Mouse (Mus musculus): ENCODE measurements around the gene Poldip2.
"Not testable (repeated sequence)": the region's sequence is repeated elsewhere in the genome, so short reads cannot be mapped to it uniquely, and the experiment has no call there.

Gene Poldip2

DNA sequence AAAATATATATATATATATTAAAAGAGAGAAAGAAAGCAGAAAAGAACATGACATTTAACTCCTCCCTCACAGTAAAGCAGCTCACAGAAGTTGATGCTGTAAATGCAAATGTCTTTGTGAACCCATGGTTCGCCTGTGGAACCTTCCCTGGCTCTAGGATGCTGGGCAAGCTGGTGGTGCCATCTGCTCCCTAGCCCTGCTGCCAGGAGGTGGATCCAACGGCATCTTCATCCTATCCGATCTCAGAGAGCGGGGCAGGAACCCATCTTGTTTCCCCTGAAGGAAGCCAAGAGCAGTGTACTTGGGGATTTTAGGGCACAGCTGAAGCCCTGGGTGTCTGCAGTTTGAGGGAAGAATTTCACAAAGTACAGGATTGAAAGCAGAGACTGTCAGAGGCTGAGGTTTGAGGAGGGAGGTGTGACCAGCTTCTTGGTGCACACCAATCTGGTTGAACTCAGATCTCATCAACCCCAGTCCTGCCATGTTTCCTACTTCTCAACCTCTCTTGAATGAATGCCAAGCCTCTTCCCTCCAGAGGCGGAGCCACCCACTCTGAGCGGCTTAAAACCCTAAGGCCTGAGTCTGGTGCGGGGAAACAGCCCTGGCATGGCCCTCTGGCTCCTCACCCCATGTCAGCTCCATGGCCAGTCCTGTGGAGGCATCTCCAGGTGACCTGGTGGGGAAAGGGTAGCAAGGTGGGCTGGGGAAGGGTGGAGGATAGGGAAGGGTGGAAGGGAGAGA, 8.9 kb upstream of the Poldip2 start, which contains the start of gene Sebox:
Gene Sebox (plus strand): TSS at position 539 of the 742 bp plus-strand sequence.
- no peak for DNase-seq

DNA sequence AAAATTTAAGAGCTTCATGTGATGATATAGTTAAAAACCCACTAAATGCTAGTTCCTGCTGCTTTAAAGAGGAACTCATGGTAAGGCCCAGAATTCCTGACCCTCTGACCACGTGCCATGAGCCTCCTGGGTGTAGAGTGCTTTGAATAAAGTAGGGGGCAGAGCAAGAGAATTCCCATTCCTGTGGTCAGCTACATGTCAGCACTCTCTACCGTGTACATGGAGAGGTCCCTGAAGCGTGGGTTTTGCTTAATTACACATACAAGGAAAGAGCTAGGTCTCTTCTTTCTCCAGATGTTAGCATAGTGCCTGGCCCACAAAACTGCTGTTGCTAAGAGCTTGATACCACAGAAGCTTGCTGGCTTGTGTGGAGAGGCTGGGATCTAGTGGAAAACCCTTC, 6.6 kb upstream of the Poldip2 start:
- no peak for DNase-seq

DNA sequence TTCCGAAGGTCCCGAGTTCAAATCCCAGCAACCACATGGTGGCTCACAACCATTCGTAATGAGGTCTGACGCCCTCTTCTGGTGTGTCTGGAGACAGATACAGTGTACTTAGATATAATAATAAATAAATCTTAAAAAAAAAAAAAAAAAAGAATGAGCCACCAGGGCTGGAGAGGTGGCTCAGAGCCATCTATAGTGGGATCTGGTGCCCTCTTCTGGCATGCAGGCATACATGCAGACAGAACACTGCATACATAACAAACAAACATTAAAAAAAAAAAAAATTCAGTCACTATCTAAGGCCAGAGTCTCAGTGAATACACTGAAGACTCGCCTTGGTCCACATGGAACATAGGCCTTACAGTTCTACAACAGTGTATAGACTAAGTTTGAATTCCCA, 2.8 kb upstream of the Poldip2 start:
- DNase-seq, result peak; percentile 63

DNA sequence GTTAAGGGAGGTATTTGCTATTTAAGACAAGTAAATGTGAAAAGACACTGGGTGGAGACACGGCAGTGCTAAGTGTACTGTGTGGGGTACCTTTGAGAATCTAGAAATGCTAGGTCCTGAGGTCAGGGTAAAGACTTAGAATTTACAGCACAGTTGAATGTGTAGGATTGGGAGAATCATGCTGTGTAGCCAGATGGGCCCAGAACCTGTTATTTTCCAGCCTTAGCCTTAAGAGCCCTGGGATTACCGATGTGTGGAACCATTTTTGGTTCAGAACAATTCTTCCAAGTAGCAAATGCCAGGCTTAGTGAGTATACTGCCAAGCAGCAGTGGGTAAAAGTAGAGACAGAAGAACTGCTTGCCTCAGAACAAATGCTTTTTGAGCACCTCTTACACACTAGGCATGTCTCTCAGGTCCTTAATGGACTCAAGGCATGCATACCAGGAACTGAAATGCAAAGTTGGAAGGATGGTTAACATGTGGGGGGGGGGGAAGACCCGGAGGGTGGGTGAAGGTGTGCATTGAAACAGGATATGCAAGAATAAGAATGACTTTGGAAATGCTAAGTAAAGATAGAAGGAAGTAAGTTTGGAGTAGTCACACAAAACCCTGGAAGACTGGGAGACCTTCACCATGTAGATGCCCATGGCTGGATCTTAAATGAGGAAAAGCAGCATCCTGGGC, 1.3 kb downstream of the Poldip2 start:
- DNase-seq, result no peak

DNA sequence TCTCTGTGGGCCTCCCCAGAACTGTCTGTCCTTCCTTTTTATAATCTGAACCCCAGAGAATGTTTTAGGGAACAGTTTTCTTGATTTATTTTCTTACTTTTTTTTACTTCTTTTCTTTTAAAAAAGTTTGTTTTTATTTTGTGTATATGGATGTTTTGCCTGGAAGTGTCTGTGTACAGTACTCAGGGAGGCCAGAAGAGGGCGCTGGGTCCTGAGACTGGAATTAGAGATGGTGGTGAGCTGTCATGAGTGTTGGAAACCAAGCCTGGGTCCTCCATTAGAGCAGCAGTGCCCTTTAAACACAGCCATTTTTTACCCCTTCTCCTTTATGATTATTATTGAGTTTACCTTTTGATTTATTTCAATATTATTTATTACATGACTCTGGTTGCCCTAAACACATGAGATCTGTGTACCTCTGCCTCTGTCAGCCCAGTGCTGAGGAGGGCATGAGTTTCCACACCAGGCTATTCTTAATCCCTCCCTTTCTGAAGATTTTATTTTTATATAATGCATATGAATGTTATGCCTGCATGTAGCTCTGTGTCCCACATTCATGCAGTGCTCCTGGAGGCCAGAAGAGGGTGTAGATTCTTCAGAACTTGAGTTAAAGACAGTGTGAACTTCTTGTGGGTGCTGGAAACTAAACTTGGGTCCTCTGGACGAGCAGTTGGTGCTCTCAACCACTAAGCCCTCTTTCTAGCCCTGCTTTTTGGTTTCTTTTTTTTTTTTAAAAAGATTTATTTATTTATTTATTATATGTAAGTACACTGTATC, 3.7 kb downstream of the Poldip2 start:
- DNase-seq, result peak; percentile 33

DNA sequence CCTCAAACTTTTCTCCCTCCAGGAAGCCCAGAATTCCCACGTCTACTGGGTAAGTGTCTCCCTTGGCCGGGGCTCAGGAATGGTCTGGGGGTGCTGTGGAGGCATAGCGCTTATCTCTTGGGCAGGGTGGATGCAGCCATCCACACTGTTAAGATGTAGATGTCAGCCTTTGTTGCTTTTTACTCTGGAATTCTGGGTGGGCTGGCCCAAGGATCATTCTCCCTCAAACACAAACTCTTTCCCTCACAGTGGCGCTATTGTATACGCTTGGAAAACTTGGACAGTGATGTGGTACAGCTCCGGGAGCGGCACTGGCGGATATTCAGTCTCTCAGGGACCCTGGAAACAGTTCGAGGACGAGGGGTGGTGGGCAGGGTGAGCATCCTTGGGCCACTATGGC, 6.9 kb downstream of the Poldip2 start:
- DNase-seq, result no peak

DNA sequence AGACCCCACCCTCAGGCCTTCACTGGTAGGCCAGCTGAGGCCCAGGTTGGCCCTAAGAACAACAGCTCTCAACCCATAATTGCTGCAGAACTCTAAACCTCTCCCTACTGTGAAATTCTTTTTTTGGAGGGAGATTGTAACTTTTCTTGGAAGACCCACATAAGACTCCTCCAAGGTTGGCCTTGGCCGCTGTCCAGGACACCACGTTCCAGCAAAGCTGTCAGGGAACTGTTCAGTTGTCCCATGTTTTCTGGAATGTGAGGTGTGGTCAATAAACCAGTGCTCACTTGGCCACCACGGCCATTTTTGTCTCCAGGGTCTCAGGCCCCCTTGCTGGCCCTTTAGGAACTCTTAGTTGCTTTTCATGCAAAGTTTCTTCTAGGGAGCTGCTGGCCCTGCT, 9.9 kb downstream of the Poldip2 start:
- DNase-seq, result no peak

DNA sequence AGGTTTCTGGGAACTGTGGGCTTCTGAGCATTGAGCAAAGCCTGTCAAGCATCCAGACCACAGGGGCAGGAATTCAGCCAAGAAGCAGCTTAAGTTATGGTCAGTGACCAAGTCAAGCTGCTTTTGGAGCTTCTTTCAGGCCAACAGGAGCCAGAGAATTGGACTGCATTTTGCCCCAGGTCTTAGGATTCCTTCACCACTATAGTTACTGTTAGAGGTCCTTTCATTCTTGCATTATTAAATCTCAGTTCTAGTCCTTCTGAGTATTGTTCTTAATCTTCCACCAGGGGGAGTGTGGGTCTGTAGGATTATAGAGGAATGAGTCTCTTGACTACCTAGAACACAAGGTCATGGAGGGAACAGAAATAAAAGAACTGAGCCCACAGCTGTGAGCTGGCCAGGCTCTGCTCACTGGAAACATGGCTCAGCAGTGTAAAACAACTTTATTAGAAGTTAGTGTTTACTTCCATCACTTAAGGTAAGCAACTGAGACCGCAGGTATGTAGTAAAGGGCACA, 10.5 kb downstream of the Poldip2 start:
- no peak for DNase-seq

DNA sequence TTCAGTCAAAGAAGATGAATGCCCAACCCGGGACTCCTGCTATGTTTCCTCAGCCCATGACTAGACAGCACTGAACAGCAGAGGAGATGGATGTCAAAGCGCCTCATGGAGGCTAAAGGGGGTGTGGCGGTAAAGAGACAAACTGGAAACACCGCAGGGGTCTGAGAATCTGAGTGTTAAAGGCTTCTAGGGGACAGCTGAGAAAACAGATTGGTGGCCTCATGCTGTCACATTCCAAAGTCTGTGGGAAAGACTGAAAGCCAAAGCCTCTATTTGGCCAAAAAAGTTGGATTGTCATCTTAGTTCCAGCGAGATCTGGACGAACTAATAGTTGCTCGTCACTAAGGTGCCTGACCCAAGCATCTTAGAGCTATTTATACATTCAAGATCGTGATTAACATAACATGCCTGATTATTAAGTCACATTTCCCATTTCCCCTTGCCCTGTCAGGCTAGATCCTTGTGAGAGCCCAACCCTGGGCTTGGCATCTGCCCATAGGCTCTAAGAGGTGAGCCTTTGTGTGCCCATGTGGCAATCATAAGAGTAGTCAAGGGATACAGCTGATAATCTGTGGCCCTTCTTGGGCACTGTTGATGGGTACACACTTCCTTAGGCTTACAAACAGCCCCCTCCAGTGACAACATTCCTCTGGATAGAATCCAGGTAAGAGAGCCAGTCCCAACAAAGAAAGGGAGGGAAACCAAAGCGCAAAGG, 11.4 kb downstream of the Poldip2 start:
- no peak for DNase-seq

DNA sequence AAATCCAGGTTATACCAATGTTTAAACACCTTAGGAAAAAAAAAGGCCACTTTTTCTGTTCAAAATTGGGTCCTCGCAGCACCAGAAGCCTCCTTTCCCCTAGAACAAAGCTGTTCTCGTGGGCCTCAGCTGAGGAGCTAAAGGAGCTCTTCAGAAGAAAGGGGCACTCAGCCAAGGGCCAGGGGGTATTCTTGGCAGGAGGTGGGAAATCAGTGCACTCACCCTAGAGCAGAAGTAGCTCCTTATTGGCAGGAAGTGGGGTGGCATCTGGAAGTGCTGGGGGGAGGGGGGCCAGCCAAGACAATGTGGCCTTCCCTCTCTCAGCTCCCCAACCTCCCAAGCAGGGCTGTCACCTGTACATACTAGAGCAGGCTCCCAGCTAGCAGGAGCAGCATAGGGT, 12.8 kb downstream of the Poldip2 start:
- DNase-seq, result no peak

DNA sequence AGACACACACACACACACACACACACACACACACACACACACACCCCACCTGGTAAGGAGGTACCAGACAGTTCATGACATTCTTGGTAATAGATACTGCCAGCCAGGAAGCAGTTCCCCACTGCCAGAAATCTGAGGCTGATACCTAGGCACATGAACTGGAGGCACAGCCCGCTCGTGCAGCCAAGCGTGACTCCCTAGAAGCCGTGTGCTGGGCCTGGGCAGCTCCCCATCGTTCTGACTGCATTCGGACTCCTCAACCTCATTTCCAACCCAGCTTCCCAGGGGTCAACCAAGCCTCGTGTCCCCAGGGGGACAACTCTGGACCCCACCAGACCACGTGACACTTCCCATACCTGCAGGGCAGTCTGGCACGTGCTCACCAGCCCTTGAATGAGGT, 16.7 kb downstream of the Poldip2 start:
- no peak for DNase-seq

DNA sequence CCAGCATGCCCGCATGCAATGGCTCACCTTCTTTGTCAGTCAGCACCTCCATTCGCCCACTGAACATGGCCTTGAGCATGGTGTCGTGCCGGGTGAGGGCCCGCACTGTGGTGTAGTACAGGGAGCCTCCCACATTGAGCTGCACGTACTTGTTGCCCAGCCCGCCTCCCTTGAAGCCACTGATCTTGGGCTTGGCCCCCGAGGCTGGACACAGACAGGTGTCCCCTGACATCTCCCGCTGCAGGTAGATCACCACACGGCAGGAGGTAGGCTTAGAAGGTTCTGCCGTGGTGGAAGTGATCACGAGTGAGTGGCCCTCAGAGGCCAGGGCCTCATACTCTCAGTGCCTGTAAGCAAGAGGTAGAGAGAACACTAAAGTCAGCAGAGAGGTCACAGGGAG, 18.0 kb downstream of the Poldip2 start:
- DNase-seq, result no peak

DNA sequence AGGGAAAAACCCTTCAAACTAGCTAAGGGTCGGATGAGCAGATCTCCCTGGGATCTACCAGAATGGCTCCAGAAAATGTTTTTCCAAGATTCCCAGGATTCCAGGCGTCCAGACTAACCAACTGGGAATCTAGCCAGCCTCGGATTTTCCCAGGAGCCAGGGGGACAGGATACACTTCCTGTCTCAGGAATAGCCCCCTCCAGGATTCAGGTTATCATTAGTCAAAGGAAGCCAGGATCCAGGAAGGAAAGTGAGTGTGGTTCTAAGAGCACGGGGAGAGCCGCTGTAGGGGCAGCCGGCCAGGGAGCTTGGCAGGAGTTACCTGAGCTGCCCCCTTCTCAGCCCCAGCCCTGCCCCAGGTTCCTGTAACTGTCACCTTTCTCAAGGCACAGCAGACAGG, 19.1 kb downstream of the Poldip2 start:
- DNase-seq, result no peak

DNA sequence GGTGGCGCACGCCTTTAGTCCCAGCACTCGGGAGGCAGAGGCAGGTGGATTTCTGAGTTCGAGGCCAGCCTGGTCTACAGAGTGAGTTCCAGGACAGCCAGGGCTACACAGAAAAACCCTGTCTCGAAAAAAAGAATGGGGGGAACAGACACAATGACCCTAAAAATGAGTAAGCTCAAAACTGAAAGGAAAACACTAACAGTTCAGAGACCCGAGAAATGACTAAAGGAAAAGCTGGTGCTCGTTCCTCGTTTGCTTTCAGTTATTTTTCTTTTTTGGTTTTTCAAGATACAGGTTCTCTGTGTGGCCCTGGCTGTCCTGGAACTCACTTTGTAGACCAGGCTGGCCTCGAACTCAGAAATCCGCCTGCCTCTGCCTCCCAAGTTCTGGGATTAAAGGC, 19.5 kb downstream of the Poldip2 start:
- not testable (repeated sequence) for DNase-seq

DNA sequence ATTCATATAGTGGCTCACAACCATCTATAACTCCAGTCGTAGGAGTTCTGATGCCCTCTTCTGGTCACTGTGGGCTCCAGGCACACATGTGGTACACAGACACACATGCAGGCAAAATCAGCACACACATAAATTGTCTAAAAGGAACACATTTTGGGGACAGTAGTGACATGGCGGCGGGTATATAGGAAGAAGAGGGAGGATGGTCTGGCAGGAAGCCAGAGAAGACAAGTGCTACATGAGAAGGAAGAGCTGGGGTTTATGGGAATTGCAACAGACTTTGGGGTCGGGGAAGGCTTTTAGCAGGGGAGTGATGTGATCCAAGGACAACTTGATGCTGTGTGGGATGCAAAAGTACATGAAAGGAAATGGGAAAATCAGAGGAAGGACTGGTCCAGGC, 22.5 kb downstream of the Poldip2 start:
- no peak for DNase-seq

DNA sequence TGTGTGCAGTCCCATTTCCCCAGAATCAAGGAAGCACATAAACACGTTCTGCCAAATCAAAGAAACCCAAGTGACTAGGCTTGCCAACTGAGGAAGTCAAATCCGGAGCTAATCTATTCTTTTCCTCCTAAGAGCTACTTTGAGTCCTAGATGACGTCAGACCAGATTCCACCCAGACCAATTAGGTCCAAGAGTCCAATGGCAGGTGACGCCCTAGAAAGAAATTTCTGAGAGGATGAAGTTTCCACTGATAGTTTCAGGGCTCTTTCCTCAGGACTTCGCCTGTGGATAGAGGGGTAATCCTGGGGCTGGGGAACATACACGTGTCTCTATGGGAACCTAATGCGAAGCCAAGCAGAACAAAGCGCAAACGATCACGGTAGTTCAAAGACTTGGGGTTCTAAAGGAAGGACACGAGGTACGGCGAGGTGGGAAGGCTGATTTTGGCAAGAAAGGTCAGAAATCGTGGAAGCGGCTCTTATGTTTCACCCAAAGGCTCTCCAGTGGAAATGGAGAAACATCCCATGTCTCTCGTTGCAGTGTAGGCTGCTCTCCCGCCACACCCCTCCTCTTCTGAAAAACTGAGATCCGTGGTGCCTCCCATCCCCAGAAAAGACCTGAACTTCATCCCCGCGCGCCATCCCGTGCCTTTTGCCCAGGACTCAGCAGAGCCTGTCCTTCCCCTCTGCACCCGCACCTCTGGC, 23.5 kb downstream of the Poldip2 start:
- DNase-seq, result no peak

DNA sequence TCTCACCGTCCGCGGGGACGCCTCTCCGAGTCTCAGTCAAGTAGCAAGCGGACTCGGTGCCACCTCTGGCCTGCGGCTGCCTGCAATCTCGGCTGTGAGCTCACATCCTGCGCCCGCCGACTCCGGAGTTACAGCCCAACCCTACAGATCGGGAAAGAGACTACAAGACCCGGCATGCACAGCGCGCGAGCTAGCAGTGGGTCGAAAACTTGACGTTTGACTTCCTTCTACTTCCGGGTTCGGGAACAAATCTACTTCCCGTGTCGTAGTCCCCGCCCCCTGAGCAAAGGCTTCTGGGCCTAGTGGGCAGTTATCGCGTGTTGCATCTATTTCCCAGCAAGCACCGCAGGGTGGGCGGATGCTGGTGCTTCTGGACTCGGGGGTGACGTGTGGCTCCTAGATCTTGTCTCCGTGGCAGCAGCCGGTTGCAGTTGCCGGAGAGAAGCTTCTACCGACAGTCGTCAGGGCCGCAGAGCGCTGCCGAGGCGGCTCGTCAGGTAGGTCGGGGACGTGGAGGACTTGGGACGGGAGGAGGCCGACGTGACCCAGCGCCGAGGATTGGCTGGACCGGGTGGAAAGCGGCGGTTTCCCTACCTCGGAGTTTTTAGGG, 24.2 kb downstream of the Poldip2 start, which contains the start of the genes Tnfaip1 and Ift20:
Gene Tnfaip1 (minus strand): TSS at position 253 of the 610 bp plus-strand sequence.
Gene Ift20 (plus strand): TSS at position 282 of the 610 bp plus-strand sequence.
- DNase-seq, result peak; percentile 97

DNA sequence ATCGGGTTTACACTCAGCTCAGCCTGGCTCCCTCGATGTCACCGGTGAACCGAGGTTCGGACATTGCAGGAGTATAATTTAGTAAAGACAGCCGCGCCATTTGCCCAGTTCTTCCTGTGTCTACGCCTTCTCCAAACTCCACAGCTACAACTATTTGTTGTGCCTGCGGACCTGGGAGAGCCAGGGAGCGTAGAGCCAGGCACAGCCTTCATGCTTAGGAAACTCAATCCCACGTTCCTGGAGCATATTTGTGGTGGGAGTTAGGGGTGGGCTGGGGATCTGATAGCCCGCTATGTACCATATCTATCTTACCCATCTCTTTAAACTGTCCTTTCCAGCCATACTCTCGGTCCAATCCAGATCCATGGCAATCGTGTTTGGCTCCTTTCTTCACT, 24.7 kb downstream of the Poldip2 start:
- DNase-seq, result no peak

DNA sequence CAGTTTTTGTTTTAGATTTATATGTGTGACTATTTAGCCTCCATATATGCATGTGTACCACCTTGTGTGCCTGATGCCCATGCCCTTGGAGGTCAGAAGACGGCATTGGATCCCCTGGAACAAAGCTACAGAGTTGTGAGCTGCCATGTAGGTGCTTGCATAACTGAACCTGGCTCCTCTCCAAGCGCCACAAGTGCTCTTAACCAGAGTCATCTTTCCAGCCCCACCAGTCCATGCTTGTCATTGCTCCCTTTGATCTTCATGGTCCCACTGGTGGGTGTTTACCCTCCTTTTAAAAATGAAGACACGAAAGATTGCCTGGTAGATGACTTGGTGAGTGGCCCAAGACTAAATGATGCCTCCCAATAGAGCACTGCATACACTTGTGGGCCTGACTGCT, 28.4 kb downstream of the Poldip2 start:
- DNase-seq, result no peak

DNA sequence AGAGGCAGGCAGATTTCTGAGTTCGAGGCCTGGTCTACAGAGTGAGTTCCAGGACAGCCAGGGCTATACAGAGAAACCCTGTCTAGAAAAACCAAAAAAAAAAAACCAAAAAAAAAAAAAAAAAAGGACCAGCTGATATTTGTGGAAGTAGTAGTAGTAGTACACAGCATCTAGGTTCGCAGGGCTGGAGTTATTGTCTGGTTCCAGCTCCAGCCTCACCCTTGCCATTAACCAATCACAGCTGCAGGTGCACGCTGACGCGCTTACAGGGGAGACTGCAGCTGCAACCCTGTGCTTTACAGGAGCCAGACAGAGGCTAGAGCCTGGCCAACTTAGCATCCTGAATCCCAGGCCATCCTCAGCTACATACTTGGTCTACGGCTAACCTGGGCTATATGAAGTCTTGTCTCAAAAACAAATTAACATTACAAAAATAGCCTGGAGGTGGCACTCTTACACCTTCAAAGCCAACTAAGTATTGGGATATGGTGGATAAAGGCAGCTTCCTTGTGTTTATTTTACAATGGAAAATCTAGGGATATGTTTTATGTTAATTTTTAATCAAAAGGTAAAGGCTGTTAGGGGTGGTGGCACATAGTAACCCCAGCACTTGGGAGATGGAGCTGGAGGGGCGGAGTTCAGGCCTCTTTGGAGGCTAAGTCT, 32.6 kb downstream of the Poldip2 start:
- no peak for DNase-seq

DNA sequence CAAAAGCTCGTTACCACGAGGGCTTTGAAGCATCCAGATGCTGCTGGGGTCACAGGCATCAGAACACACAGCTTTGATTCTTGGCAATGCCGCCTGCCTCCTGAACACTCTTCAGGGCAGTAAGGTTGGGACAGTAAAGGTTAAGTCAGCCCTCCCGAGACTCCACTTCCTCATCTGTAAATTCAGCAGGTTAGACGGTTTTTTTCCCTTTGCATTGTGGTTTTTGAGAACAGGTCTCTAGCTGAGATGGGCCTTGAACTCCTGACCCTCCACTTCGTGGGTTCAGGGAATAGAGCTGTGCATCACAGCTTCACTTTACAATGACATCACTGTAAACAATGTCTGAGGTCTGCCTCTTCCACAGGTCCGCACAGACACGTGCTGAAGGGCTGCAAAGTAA, 33.2 kb downstream of the Poldip2 start:
- no peak for DNase-seq

Measured in thymus, postnatal 4 days (tissue).